In genomic region chr2:102006143-102006542, GRCm38 (mm10) we compare ENCODE assay signal across 7 mouse cellular contexts.
DNase-seq lines count a peak whose midpoint lies in the region.

No protein-coding gene starts in this region.

- no peaks in the 10 kb centered on the region for H3K9me3 ChIP-seq in midbrain, embryonic 10.5 days (replicated peaks)

- H3K4me3 ChIP-seq in midbrain, embryonic 10.5 days, result no peak overlapping the region

- H3K36me3 ChIP-seq in midbrain, embryonic 10.5 days, result no peaks in the 10 kb centered on the region

- peaks cover 87% of the 10 kb centered on the region for H3K4me1 ChIP-seq in midbrain, embryonic 10.5 days

- intact Hi-C loops in heart, postnatal 10 days (cut with DNase I), result no loop called here

- no peaks in the 10 kb centered on the region for H3K27me3 ChIP-seq in midbrain, embryonic 10.5 days (ENCODE audit: low read depth, poor library complexity, severe bottlenecking)

- peak; percentile 58 for DNase-seq in Muller cell, postnatal 12 days (ENCODE audit: inconsistent ontology term)
- DNase-seq in embryo, embryonic 11 days, result peak; percentile 56
- peak; percentile 47 to 62 for DNase-seq in heart, postnatal 10 days
- DNase-seq in midbrain, embryonic 10.5 days (ENCODE audit: low spot score), result peak; percentile 28
- DNase-seq in natural killer cell, adult 2 months (ENCODE audit: low spot score in 2 of 2), result no peak
- DNase-seq in left cerebral cortex, adult 8-10 months (ENCODE audit: low spot score in 2 of 2), result no peak
- DNase-seq in cerebellum, adult 9-10 months, result no peak

- 18% methylated on average over 4 of the region's 4 CpGs for WGBS in midbrain, embryonic 10.5 days

- H3K27ac ChIP-seq in midbrain, embryonic 10.5 days (replicated peaks), result peak overlapping the region; percentile 91

Comparison
In these comparisons a context has a peak if more than half of its experiments do, and no peak if none do; other contexts are left out.
1. DNase-seq: peak in Muller cell, postnatal 12 days (single experiment), embryo, embryonic 11 days (single experiment), heart, postnatal 10 days (2 of 2) and midbrain, embryonic 10.5 days (single experiment); none in natural killer cell, adult 2 months (0 of 2), left cerebral cortex, adult 8-10 months (0 of 2) and cerebellum, adult 9-10 months (single experiment).